Mouse (Mus musculus) thymus, adult 2 months (tissue): ENCODE measurements around the gene Ak5.

Experiments used
- CTCF ChIP-seq: fragments of 200-500 bp; IDR thresholded peaks from 2 replicates; pipeline ENCODE4 v1.5.1; 2012; ENCODE audit warnings: mild to moderate bottlenecking, control low read depth, low read length, moderate library complexity, borderline replicate concordance; ENCODE audit not compliant: control insufficient read depth, poor library complexity, insufficient read depth; ENCODE audit errors: extremely low read depth
- POLR2A ChIP-seq: fragments of 200-500 bp; IDR thresholded peaks from 2 replicates; pipeline ENCODE4 v1.6.1; 2012; ENCODE audit warnings: mild to moderate bottlenecking, low read length, control low read depth, moderate library complexity; ENCODE audit not compliant: control insufficient read depth, poor library complexity, insufficient read depth; ENCODE audit errors: extremely low read depth

DNA sequence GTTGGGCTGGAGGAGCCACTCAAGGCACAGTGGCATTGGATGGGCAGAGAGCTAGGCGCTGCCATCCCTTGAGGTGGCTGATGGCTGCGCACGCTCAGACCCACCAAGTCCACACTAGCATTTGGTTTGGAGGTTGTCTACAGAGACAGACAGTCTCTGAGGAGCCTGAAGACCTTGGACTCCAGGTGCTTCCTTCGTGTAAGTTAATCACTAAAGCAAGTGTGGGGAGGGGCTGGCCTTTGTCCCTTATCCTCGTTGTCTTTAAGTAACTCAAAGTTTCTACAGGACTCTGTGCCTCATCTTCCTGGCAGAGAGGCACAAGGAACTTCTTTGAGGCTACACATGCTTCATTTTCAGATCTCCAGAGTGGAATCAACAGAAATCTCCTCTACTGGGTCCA lies 29.9 kb upstream of the Ak5 start:
- TF ChIP-seq CTCF (no peak), POLR2A (no peak)
